Mouse (Mus musculus) liver, postnatal 0 days (tissue): ENCODE measurements around the gene Odf2l.

ENCODE experiments used
- CTCF ChIP-seq: sonication (generic); IDR thresholded peaks from 2 replicates; pipeline ENCODE4 v1.5.1; 2016; ENCODE audit warnings: antibody characterized with exemption, low read depth
- EP300 ChIP-seq: IDR thresholded peaks from 2 replicates; pipeline ENCODE4 v1.6.1; 2016; ENCODE audit warnings: antibody characterized with exemption, low read depth, mild to moderate bottlenecking

DNA sequence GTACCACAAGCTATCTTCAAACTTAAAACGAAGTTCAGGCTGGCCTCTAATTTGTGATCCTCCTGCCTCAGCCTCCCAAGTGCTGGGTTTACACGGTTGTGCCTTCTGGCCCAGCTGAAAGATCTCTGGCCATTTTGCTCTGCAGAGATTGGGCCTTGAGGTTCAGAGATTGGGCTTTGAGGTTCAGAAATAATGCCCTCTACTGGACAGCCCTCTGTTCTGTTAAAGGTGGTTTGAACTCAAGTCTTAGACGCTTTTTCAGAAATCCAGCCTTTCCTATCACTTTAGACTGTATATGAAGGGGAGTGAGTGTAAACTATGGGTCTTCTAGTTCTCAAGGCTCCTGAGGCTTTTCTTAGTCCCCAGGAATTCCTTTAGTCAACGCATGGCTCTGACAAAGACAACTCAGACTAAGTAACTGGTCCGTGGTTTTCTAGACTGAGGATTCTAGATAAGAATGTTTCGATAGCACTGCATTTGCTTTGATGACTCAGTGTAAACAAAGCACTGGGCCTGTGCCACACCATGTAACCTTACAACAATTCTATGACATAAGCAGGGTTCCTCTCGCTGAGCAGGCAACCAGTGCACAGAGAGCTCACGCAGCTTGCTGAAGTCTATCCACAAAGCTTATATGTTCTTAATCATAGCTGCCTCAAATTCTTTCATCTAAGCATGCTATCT, 77.0 kb downstream of the Odf2l start:
- no peak for TF ChIP-seq EP300
- 0 out of 2 replicates have a peak, but pooled peaks have one; percentile 1 for TF ChIP-seq CTCF
